Mouse (Mus musculus) testis, adult 2 months (tissue): ENCODE results near the gene Cdhr2.

Experiments used
- CTCF ChIP-seq: fragments of 200-500 bp; IDR thresholded peaks from 2 replicates; pipeline ENCODE4 v1.5.1; 2012; ENCODE audit warnings: low read depth, mild to moderate bottlenecking, inconsistent platforms, low read length, moderate library complexity; ENCODE audit not compliant: control insufficient read depth, insufficient read depth, insufficient replicate concordance
- POLR2A ChIP-seq: fragments of 200-500 bp; IDR thresholded peaks from 2 replicates; pipeline ENCODE4 v1.6.1; 2012; ENCODE audit warnings: low read depth, mild to moderate bottlenecking, inconsistent platforms, low read length, moderate library complexity; ENCODE audit not compliant: control insufficient read depth

DNA sequence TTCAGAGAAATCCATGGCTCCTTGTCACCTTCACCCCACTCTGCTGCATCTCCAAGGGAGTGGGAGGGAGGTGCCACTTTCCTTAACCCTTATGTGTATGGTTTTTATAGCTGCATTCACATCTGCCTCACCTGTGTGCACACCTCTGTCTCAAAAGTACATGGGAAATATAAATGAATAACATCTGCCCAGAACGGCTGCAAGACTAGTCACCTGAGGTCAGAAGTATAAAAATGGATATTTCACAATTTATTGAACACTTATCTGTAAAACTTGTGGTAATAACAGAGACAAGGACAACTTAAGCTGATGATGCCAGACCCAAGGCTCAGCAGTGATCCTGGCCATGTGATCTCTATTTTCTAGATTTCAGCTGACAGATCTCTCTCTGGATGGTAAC is 36.8 kb upstream of the Cdhr2 start:
- TF ChIP-seq POLR2A (no peak), CTCF (no peak)
